Mouse (Mus musculus): ENCODE results near the gene Zdhhc7.
A peak's percentile ranks its signal among the peaks of the same experiment; 100 is the strongest.

The Zdhhc7 gene

GRCm38 (mm10) chr8:120114315-120114841 lies 13.1 kb upstream of the Zdhhc7 start:
- DNase-seq (ENCODE audit: low spot score) = peak; percentile 28

- peak; percentile 99 for DNase-seq (ENCODE audit: low spot score)
Observed at GRCm38 (mm10) chr8:120113758-120114255, 12.5 kb upstream of the Zdhhc7 start, which contains the start of gene 6430548M08Rik. Gene 6430548M08Rik, plus strand, starts transcription at chr8:120114152.

DNA sequence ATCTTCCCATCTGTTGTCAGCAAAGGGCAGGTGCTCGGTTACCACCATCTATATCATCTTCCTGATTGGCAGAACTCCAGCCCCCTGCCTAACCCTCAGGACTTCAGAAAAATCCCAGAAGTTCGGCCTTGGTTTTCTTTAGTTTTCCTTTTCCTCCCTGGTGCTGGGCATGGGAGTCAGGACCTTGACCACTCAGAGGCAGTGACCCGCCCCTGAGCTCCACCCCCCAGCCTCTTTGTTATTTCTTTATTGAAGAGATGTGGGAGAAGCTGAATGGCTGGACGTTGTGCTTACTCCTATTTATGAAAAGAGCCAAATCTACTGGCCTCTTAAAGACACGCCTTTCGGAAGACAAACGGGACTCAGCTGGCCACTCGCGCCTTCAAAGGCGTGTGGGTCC lies 12.0 kb upstream of the Zdhhc7 start:
- DNase-seq (ENCODE audit: low spot score) = no peak

GRCm38 (mm10) chr8:120112535-120112934 lies 11.3 kb upstream of the Zdhhc7 start:
- DNase-seq (ENCODE audit: low spot score) = no peak

GRCm38 (mm10) chr8:120111382-120111781 lies 10.1 kb upstream of the Zdhhc7 start:
- DNase-seq (ENCODE audit: low spot score) = no peak

DNA sequence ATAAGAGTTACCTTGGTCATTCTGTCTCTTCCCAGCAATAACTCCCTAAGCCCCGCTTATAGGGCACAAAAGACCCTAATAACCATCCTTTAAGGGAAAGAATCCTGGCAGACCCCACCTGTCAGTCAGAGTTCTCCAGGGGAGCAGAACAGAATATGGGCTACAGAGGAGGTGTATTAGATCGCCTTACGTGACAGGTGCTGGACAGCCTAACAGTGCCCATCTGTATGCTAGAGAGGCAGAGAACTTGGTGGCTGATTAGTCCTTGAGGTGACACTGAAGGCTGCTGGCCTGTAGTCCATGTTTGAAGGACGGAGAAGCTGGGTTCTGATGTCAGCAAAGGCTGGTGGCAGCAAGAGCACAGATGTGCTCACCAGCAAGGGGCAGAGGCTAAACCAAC lies 9.7 kb upstream of the Zdhhc7 start:
- no peak for DNase-seq (ENCODE audit: low spot score)

GRCm38 (mm10) chr8:120109149-120109548 lies 7.9 kb upstream of the Zdhhc7 start:
- DNase-seq (ENCODE audit: low spot score) = no peak

GRCm38 (mm10) chr8:120104721-120105272 lies 3.5 kb upstream of the Zdhhc7 start:
- peak; percentile 39 for DNase-seq (ENCODE audit: low spot score)

- no peak for DNase-seq (ENCODE audit: low spot score)
Observed at GRCm38 (mm10) chr8:120103916-120104315, 2.6 kb upstream of the Zdhhc7 start.

- no peak for DNase-seq (ENCODE audit: low spot score)
Observed at GRCm38 (mm10) chr8:120100388-120101067, 754 bp downstream of the Zdhhc7 start.

- DNase-seq (ENCODE audit: low spot score) = no peak
Observed at GRCm38 (mm10) chr8:120096486-120096885, 4.8 kb downstream of the Zdhhc7 start.

DNA sequence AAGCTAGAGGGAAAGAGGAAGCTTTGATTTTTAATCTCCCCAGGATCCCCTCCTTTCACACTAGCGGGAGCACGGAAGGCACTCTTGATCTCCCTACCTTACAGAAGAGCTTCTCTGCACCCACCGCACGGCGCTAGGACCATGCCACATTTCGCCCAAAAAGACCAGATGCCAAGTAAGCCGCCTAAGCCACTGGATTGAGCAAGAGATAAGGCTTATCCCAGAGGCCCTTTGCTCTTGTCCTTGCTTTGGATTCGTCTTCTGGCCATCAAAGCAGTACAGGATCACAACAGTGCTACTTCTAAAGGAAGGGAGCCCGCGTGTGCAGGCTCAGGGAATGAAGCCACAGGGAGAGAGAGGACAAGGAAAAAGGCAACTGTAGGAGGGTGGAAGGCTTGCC lies 6.5 kb downstream of the Zdhhc7 start:
- DNase-seq (ENCODE audit: low spot score) = no peak

- no peak for DNase-seq (ENCODE audit: low spot score)
Observed at GRCm38 (mm10) chr8:120093103-120093502, 8.2 kb downstream of the Zdhhc7 start.

GRCm38 (mm10) chr8:120091032-120091431 lies 10.2 kb downstream of the Zdhhc7 start:
- DNase-seq (ENCODE audit: low spot score) = no peak

DNA sequence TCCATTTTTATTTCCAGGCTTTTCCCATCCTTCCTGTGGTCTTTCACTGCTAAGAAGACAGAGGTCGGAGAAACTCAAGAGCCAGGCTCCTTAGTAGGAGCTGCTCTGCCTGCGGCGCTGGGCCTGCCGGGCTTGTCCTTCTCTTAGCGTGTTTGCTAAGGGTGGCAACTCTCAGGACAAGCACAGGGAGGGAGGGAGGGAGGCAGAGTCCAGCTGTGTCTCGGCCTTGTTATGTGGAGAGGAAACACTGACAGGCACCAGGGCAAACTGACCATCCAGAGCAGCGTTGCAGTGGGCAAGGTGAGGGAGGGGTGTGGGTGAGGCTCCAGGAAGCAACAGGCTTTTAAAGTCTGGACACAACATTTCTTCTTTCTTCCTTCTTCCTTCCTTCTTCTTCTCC lies 11.8 kb downstream of the Zdhhc7 start:
- no peak for DNase-seq (ENCODE audit: low spot score)

DNA sequence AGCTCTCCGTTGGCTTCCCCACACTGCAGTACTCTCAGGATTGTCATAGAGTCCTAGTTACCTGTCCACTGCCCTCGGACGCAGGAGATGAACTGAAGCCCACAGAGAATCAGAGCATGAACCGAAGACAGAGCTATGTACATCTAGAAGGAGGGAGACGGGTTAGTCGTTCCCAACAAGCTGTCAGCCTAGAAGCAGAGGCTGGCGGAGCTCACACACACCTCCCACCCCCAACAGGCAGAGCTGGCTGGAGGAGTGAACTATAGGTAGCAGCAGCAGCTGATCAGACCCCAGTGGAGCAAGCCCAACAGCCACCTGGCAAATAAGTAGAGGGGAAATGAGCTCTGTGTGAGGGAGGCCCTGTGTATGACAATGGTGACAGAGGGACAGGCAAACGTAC lies 16.5 kb downstream of the Zdhhc7 start:
- no peak for DNase-seq (ENCODE audit: low spot score)

- no peak for DNase-seq (ENCODE audit: low spot score)
Observed at GRCm38 (mm10) chr8:120083261-120083660, 18.0 kb downstream of the Zdhhc7 start.

DNA sequence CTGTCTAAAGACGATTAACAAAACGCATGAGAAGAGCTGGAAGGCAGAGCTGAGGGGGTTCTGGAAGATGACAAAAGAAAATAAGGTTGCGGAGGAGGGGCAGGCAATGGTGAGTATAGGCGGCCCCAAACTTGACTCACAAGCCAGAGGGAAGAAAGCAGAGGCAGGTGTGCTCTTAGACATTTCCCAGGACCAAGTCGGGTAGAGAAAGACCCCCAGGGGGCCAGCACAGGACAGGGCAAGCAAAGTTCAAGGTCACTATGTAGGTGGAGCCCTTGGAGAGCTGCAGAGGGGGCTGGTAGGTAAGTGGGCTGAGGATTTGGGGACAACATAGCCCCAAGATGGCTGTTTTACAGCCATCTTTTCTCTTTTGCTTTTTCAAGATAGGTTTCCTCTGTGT lies 21.9 kb downstream of the Zdhhc7 start:
- no peak for DNase-seq (ENCODE audit: low spot score)

DNA sequence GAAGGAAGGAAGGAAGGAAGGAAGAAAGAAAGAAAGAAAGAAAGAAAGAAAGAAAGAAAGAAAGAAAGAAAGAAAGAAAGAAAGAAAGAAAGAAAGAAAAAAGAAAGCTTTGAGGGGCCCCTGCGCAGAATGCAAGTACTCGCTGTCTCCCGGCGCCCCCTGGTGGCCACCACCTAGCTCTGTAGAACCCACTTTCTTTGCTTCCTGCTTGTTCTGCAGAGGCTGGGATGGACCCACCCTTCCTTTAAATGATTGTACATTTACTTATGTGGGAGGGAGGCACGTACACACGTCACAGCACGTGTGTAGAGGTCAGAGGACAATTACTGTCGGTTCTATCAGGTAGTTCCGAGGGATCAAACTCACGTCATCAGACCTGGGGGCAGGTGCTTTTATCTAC lies 23.2 kb downstream of the Zdhhc7 start:
- peak; percentile 71 for DNase-seq (ENCODE audit: low spot score)

- DNase-seq (ENCODE audit: low spot score) = no peak
Observed at GRCm38 (mm10) chr8:120075347-120075746, 25.9 kb downstream of the Zdhhc7 start.

DNA sequence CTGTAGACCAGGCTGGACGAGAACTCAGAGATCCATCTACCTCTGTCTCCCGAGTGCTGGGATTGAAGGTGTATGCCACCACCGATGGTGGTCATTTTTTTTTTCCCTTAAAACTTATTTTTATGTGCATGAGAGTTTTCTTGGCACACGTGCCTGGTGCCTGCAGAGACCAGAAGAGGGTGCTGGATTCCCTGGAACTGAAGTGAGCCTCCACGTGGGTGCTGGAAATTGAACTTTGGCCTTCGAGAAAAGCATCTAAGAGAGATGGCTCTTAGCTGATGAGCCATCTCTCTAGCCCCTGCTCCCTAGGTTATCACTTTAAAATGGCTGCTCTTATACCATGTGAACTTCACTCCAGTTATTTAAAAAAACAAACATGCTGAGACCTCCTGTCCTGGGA lies 26.8 kb downstream of the Zdhhc7 start:
- DNase-seq (ENCODE audit: low spot score) = no peak

DNA sequence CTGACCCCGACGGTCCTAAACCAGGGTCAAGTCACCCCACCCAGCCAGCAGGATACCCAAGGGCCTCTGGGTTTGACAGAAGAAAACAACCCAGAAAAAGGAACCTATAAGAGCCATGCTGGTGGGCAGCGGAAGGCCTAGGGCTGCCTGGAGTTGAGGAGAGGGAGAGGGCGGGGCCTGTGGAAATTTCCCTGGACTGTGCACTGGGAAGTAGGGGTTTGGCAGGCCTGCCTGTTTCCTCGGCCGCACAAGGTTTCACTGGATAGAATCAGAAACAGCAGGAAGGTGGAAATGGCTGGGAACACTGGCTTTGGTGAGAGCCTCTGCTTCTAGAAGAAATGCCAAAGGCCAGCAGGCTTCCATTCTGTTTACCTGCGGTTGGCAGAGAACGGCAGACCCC lies 28.5 kb downstream of the Zdhhc7 start:
- no peak for DNase-seq (ENCODE audit: low spot score)

DNA sequence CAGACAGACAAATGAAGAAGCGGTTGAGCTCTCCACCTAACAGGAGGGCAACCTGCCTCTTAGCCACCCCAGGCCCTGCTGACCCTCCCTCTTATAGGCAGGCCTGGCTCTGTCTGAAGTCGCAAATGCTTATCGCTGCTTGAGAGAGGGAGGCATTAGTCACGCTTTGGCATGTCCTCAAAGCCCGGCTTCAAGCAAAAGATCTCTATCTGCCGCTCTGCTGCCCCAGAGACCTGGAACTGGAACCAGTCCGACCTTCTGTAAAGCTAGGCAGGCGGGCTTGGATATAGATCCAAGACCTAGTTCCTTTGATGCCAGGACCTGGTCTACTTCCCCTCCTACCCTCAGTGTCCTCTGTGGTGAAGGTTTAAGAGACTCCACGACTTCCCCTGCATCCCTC lies 29.0 kb downstream of the Zdhhc7 start:
- peak; percentile 38 for DNase-seq (ENCODE audit: low spot score)

DNA sequence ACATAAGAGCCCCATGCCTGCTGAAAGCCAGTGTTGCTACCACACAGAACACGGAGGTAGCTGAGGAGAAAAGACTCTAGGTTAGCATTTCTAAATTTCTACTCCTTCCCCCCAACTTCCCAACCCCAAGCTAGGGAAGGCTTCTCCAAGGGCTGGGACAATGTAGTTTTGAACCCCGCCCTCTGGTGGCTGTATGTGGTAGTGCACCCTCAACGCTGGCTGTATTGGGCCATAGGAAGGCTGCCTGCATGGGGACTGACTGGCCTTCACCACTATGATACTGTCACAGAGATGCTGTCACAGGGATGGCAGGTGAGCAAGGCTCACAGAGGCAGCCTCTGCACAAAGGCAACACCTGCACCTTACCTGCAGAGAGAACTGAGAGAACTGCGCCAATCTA lies 29.6 kb downstream of the Zdhhc7 start:
- DNase-seq (ENCODE audit: low spot score) = peak; percentile 85
